Mouse (Mus musculus): ENCODE data around the gene Nav2. TPM values are rescaled to one million over a fixed set of nuclear protein-coding genes. Genes with fewer than 3 reads are reported as not detected.
A peak's percentile ranks its signal among the peaks of the same experiment; 100 is the strongest.

Nav2 gene
- polyA plus RNA-seq, 1 experiment from 2014 or later, result 36.1 TPM

DNA sequence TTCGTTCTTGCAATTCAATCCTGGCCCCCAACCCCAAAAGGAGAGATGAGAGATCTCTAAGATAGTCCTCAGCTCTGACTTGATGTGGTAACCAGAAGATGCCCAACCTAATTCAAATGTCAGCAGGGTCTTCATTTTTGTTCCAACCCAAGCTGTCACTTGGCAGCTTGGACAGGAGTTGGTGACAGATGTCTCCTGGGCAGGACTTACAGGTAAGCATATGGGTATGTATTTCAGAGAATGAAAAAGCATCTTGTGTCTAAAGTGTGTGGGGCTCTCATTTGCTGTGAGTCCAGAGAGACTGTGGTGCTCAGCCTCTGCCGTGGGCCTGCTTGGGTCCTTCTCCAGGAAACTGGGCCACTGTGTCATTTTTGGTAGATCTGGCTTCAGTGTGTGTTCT, 23.6 kb downstream of the Nav2 start:
- Histone ChIP-seq H3K4me1 (replicated peaks; ENCODE audit: control insufficient read depth, insufficient read depth, low read length) (0 out of 2 replicates have a peak, but pooled peaks cover 2% of the 10 kb centered on the region), H3K9ac (ENCODE audit: low read depth, low read length) (no peak overlapping the region), H3K36me3 (ENCODE audit: control insufficient read depth, insufficient read depth, low read length) (no peaks in the 10 kb centered on the region), H3K9me3 (ENCODE audit: control insufficient read depth, low read length) (no peaks in the 10 kb centered on the region), H3K27me3 (ENCODE audit: control insufficient read depth, insufficient read depth, low read length) (no peaks in the 10 kb centered on the region), H3K4me2 (replicated peaks; ENCODE audit: low read depth, low read length) (no peak overlapping the region), H3K27ac (ENCODE audit: low read depth, low read length) (no peak overlapping the region), H3K4me3 (ENCODE audit: low read depth, low read length) (no peak overlapping the region)
- ATAC-seq (ENCODE audit: low FRiP score) (no peak), DNase-seq (ENCODE audit: low spot score) (no peak)
- 86% methylated on average over 2 of the region's 2 CpGs for WGBS

DNA sequence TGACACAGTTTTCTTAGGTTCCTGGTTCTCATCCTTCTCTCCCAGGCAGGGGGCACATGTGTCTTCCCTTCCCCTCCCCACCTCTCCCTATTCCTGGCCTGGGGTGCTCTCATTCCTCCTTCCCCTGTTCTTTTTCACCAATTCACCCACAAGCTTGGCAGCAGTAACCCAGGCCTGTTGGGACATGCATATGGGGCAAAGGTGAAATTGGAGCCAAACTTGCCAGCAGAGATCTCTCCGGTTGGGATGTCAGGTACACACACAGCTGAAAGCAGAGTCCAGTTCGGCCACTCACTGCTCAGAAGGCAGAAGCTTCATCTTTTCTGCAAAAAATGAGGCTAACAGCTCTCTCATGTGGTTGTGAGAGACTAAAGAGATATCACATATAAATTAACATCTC, 26.3 kb downstream of the Nav2 start:
- 81% methylated on average over 2 of the region's 2 CpGs for WGBS
- Histone ChIP-seq H3K9me3 (ENCODE audit: control insufficient read depth, low read length) (no peaks in the 10 kb centered on the region), H3K4me1 (replicated peaks; ENCODE audit: control insufficient read depth, insufficient read depth, low read length) (0 out of 2 replicates have a peak, but pooled peaks cover 2% of the 10 kb centered on the region), H3K36me3 (ENCODE audit: control insufficient read depth, insufficient read depth, low read length) (no peaks in the 10 kb centered on the region), H3K27ac (ENCODE audit: low read depth, low read length) (no peak overlapping the region), H3K27me3 (ENCODE audit: control insufficient read depth, insufficient read depth, low read length) (no peaks in the 10 kb centered on the region), H3K4me3 (ENCODE audit: low read depth, low read length) (no peak overlapping the region), H3K4me2 (replicated peaks; ENCODE audit: low read depth, low read length) (no peak overlapping the region), H3K9ac (ENCODE audit: low read depth, low read length) (no peak overlapping the region)
- ATAC-seq (ENCODE audit: low FRiP score) (no peak), DNase-seq (ENCODE audit: low spot score) (no peak)

DNA sequence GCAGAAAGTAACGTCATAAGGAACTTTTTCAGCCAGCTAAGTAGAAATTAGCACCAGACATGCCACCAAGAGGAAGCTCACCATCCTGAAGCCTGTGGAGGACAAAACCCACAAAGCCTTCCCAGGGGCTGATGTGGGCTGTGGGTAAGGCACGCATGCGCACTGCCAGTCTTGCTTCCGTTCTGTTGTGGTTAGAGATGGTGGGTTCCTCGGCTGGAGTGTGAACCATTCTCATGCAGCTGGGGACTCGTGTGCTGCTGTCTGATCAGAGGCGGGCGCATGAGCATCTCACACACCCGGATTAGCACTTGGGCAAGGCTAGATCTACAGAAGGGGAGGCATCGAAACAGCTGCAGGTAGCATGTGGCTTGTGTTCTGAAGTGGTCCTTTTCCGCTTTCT, 29.0 kb downstream of the Nav2 start:
- DNase-seq (ENCODE audit: low spot score), result no peak
- Histone ChIP-seq H3K9ac (ENCODE audit: low read depth, low read length) (no peak overlapping the region), H3K4me3 (ENCODE audit: low read depth, low read length) (no peak overlapping the region), H3K9me3 (ENCODE audit: control insufficient read depth, low read length) (no peaks in the 10 kb centered on the region), H3K36me3 (ENCODE audit: control insufficient read depth, insufficient read depth, low read length) (no peaks in the 10 kb centered on the region), H3K27me3 (ENCODE audit: control insufficient read depth, insufficient read depth, low read length) (no peaks in the 10 kb centered on the region), H3K27ac (ENCODE audit: low read depth, low read length) (no peak overlapping the region), H3K4me2 (replicated peaks; ENCODE audit: low read depth, low read length) (no peak overlapping the region), H3K4me1 (replicated peaks; ENCODE audit: control insufficient read depth, insufficient read depth, low read length) (no peaks in the 10 kb centered on the region)
- 87% methylated on average over 11 of the region's 11 CpGs for WGBS
- no peak for ATAC-seq (ENCODE audit: low FRiP score)

DNA sequence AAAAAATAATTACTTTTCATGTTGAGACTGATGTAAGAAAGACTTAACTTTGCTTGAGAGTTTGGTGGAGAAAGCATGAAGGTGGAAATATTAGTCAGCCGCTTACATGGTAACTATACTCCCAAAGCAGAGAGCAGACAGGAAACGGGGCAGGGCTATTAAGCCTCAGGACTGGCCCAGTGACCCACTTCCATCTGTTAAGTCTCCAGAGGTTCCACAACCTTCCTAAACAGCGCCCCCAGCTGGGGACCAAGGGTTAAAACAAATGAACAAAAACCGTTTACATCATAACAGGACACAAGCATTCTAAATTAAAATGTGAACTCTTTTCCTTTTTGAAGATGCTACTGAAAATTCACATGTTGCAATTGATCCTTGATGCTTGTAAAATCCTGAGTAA, 29.7 kb downstream of the Nav2 start:
- no peaks in the 10 kb centered on the region for H3K27me3 ChIP-seq (ENCODE audit: control insufficient read depth, insufficient read depth, low read length)
- no peaks in the 10 kb centered on the region for H3K36me3 ChIP-seq (ENCODE audit: control insufficient read depth, insufficient read depth, low read length)
- ATAC-seq (ENCODE audit: low FRiP score) (no peak), DNase-seq (ENCODE audit: low spot score) (no peak)
- no peak overlapping the region for H3K27ac ChIP-seq (ENCODE audit: low read depth, low read length)
- WGBS, result 43% methylated on average over 4 of the region's 4 CpGs
- no peak overlapping the region for H3K9ac ChIP-seq (ENCODE audit: low read depth, low read length)
- H3K9me3 ChIP-seq (ENCODE audit: control insufficient read depth, low read length), result no peaks in the 10 kb centered on the region
- no peak overlapping the region for H3K4me3 ChIP-seq (ENCODE audit: low read depth, low read length)
- H3K4me1 ChIP-seq (replicated peaks; ENCODE audit: control insufficient read depth, insufficient read depth, low read length), result no peaks in the 10 kb centered on the region
- no peak overlapping the region for H3K4me2 ChIP-seq (replicated peaks; ENCODE audit: low read depth, low read length)

- Histone ChIP-seq H3K9ac (ENCODE audit: low read depth, low read length) (no peak overlapping the region), H3K27me3 (ENCODE audit: control insufficient read depth, insufficient read depth, low read length) (peaks cover 2% of the 10 kb centered on the region; the same call in 1 of the 2 replicates), H3K4me1 (replicated peaks; ENCODE audit: control insufficient read depth, insufficient read depth, low read length) (peaks cover 4% of the 10 kb centered on the region; the same call in 1 of the 2 replicates), H3K4me2 (replicated peaks; ENCODE audit: low read depth, low read length) (no peak overlapping the region), H3K27ac (ENCODE audit: low read depth, low read length) (no peak overlapping the region), H3K9me3 (ENCODE audit: control insufficient read depth, low read length) (no peaks in the 10 kb centered on the region), H3K36me3 (ENCODE audit: control insufficient read depth, insufficient read depth, low read length) (no peaks in the 10 kb centered on the region), H3K4me3 (ENCODE audit: low read depth, low read length) (no peak overlapping the region)
- no peak for DNase-seq (ENCODE audit: low spot score)
- no peak for ATAC-seq (ENCODE audit: low FRiP score)
- 85% methylated on average over 4 of the region's 4 CpGs for WGBS
Measured at GRCm38 (mm10) chr7:48948381-48949108, 40.0 kb downstream of the Nav2 start.

DNA sequence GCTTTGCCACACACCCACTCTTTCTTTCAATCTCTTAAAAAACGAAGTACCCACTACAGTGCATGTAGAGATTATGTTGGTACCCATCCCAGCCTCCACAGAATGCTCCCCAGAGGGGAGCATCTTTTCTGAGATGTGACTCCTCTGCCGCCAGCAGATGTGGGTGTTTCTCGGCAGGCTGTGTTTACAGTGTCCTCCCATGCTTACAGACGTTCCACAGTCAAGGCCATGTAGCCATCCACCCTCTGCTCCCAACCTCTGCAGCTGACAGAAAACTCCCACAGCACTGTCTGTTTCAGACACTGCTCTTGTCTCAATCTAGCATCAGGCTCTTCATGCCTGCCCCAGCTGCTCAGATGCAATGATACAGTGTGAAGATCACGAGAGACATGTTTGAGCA, 46.0 kb downstream of the Nav2 start:
- Histone ChIP-seq H3K9ac (ENCODE audit: low read depth, low read length) (no peak overlapping the region), H3K36me3 (ENCODE audit: control insufficient read depth, insufficient read depth, low read length) (no peaks in the 10 kb centered on the region), H3K27ac (ENCODE audit: low read depth, low read length) (no peak overlapping the region), H3K27me3 (ENCODE audit: control insufficient read depth, insufficient read depth, low read length) (peaks cover 2% of the 10 kb centered on the region; the same call in 1 of the 2 replicates), H3K4me2 (replicated peaks; ENCODE audit: low read depth, low read length) (no peak overlapping the region), H3K4me1 (replicated peaks; ENCODE audit: control insufficient read depth, insufficient read depth, low read length) (no peaks in the 10 kb centered on the region), H3K9me3 (ENCODE audit: control insufficient read depth, low read length) (no peaks in the 10 kb centered on the region), H3K4me3 (ENCODE audit: low read depth, low read length) (no peak overlapping the region)
- no peak for ATAC-seq (ENCODE audit: low FRiP score)
- WGBS, result 79% methylated on average over 5 of the region's 5 CpGs
- DNase-seq (ENCODE audit: low spot score), result no peak

- H3K4me1 ChIP-seq (replicated peaks; ENCODE audit: control insufficient read depth, insufficient read depth, low read length), result peaks cover 22% of the 10 kb centered on the region
- H3K27me3 ChIP-seq (ENCODE audit: control insufficient read depth, insufficient read depth, low read length), result no peaks in the 10 kb centered on the region; the same call in 1 of the 2 replicates
- peak overlapping the region; percentile 77 for H3K27ac ChIP-seq (ENCODE audit: low read depth, low read length)
Measured at GRCm38 (mm10) chr7:48958528-48959315, 50.2 kb downstream of the Nav2 start.

GRCm38 (mm10) chr7:48959316-48959661, 50.8 kb downstream of the Nav2 start:
- Histone ChIP-seq H3K27ac (ENCODE audit: low read depth, low read length) (peak overlapping the region; percentile 77), H3K9me3 (ENCODE audit: control insufficient read depth, low read length) (no peaks in the 10 kb centered on the region), H3K36me3 (ENCODE audit: control insufficient read depth, insufficient read depth, low read length) (no peaks in the 10 kb centered on the region), H3K4me1 (replicated peaks; ENCODE audit: control insufficient read depth, insufficient read depth, low read length) (peaks cover 26% of the 10 kb centered on the region), H3K9ac (ENCODE audit: low read depth, low read length) (peak overlapping the region; percentile 80), H3K4me3 (ENCODE audit: low read depth, low read length) (peak overlapping the region; percentile 73), H3K4me2 (replicated peaks; ENCODE audit: low read depth, low read length) (peak overlapping the region; percentile 77), H3K27me3 (ENCODE audit: control insufficient read depth, insufficient read depth, low read length) (no peaks in the 10 kb centered on the region; the same call in 1 of the 2 replicates)
- peak; percentile 58 for DNase-seq (ENCODE audit: low spot score)
- ATAC-seq (ENCODE audit: low FRiP score), result peak; percentile 46
- whole genome bisulfite sequencing, result 10% methylated on average over 13 of the region's 13 CpGs

More at GRCm38 (mm10) chr7:48958528-48959315, 50.2 kb downstream of the Nav2 start:
- peak overlapping the region; percentile 80 for H3K9ac ChIP-seq (ENCODE audit: low read depth, low read length)
- H3K9me3 ChIP-seq (ENCODE audit: control insufficient read depth, low read length), result no peaks in the 10 kb centered on the region
- DNase-seq (ENCODE audit: low spot score), result peak; percentile 92
- WGBS, result 1% methylated on average over 32 of the region's 32 CpGs
- ATAC-seq (ENCODE audit: low FRiP score), result peak; percentile 96
- peak overlapping the region; percentile 73 for H3K4me3 ChIP-seq (ENCODE audit: low read depth, low read length)
- peak overlapping the region; percentile 77 for H3K4me2 ChIP-seq (replicated peaks; ENCODE audit: low read depth, low read length)
- no peaks in the 10 kb centered on the region for H3K36me3 ChIP-seq (ENCODE audit: control insufficient read depth, insufficient read depth, low read length)

Measured in hindbrain, embryonic 11.5 days (tissue).